Mouse (Mus musculus): ENCODE measurements around the gene AU040320.

The AU040320 gene

DNA sequence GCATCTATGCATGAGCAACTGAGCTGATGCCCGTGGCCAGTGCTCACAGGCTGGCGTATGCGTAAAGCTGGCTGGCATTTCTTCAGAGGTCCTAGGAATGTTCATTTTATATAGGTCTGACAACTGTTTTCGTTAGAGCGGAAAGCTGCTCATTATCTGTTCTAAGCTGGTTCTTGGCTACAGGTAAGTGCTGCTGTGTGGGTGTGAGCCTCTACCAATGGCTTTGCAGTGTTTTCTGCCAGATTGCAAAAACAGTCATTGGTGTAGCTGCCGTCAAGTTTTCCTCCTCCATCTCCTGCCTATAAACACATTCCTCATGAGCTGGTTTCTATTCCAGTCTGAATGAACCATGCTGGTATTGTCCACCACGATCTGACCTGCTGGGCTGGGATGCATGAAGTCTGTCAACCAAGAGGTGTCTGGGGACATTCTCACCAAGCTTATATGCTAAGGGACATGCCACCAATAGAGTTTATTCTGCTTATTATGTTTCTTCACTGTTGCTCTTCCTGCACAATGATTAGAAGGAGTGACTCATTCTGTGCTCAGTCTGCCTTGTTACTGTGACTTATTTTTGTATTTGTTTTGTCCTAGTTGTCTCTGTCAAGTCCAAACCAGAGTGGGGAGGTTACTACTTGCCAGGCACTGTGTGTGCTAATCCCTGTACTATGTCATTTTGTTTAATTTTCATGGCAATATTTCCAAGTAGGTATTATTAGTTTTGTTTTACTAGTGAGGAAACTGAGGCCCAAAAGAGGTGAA lies 39.2 kb downstream of the AU040320 start:
- no peak for DNase-seq

DNA sequence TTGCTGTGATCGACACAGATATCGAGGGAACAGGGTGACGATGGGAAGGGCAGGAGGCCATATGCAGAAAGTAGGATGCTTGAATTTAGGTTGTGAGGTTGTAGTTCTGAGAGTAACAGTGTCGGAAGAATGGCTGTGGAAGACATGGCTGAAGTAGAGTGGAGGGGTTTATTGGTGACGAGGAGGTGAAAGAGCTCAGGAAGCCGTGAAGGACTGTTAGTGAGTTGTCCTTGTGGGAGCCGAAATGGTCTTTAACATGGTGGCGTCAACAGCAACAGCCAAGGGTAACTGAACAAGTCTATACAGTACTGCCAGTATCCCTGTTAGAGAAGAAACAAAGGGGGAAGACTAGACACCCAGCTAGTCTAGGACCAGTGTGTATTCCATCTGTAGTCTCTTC lies 48.8 kb downstream of the AU040320 start:
- DNase-seq: no peak

DNA sequence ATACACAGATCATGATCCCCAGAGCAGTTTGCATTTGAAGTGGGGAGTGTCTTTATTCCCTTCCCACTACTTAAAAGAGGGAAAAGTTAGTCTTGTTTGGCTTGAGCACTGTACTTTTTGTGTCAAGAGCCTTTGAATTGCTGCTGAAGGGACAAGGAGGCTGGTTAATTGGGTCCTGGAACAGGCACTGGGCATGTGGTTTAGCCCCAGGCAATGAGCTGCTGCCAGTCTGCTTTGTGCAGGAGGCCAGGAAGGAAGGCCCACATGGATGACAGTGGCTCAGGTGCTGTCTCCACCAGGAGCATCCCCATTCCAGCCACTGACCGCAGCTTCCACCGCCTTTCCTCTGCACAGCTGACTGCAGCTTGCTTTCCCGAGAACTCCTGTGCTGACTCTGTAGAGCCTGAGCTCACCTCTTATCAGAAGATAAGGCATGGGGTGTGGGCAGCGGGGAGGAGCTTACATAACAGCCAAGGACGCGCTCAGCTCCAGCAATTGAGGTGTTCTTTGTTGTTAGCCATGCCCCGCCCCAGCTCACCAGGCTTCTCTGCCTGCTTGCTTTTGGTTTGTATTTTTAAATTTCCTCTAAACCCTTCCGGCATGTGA lies 50.0 kb downstream of the AU040320 start:
- DNase-seq: no peak

DNA sequence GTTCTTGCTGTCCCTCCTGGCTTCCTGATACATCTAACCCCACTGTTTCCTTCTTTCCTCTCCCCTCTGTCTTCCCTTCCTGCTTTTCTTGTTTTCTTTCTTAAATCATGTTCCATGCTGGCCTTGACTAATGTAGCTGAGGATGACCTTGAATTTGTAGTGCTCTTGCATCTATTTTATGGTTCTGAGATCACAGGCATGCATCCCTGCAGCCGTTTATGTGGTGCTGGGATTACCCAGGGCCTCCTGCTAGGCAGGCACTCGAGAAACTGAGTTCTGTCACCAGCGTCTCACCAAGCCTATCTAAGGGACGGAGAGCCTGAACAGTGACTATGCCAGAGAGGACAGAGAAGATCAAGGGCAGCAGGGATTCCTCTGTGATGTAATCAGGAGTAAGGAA lies 52.4 kb downstream of the AU040320 start:
- no peak for DNase-seq

DNA sequence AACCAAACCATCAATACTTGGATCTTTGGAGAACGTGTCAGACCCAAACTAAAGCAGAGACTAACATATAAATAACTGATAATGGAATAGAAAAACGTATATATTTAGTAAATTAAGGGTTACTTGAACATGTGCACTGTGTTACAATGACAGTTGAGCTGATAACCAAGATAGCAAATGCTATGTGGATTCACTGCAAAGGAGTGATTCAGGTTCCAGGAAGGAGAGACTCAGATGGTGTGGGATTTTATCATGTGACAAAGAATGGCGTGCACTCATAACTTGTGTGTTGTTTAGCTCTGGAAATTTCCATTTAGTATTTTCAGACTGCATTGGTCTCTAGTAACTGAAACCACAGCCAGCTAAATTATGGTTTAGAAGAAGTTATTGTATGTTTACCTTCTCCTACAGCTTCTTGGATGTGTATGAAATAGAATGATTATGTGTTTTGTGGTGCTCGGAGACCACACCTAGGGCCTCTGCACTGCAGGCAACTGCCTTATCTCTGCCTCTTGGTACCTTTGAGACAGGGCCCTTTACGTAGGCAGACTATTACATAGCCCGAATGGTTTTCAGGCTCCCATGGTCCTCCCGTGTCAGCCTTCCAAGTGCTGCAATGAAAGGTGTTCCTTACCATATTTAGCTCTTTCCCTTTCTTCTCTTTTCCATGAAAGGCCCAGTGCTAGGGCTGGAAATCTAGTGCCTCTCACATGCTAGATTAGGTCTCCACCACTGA lies 53.5 kb downstream of the AU040320 start:
- DNase-seq: no peak

DNA sequence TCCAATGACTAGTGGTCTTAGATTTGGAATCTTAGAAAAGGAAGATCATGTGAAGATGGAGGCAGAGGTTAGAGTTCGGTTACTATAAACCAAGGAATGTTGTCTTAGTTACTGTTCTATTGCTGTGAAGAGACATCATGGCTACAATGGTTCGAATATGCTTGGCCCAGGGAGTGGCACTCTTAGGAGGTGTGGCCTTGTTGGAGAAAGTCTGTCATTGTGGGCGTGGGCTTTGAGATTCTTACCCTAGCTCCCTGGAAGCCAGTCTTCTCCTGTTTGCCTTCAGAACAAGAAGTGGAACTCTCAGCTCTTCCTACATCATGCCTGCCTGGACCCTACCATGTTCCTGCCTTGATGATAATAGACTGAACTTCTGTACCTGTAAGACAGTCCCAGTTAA lies 57.2 kb downstream of the AU040320 start:
- DNase-seq: no peak

DNA sequence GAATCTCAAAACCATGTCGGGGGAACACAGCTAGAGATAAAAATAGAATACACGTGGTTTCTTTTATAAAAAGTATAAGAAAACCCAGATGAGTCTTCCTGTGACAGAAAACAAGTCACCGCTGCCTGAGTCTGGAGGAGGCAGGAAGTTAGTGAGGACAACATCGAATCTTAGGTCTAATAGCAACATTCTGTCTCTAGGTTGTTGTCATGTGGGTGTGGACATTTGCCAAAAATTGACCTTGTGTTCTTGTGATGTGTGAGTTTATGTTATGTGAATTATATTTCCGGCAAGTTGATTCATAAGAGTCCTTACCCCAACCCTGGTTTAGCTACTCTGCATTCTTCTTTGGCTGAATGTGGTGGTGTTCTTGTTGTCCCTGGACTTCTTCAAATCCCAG lies 59.9 kb downstream of the AU040320 start:
- peak; percentile 10 for DNase-seq

DNA sequence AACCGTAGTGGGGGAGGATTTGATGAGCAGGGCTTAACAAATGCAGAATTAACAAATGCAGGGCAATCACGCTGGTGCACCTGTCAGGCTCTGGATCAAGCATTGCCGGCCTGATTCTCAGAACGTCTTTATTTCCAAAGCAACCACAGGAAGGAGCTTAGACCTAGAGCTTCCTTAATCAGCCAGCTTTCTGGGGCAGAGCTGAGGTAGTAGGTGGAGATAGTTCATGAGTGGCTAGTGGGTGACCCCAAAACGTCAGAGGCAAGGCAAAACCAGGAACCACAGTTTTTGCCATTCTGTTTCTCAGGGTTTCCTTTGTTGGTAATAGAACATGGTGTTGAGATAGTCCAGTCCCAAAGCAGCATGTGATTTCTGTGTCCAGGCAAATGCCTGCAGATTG lies 61.5 kb downstream of the AU040320 start:
- no peak for DNase-seq

DNA sequence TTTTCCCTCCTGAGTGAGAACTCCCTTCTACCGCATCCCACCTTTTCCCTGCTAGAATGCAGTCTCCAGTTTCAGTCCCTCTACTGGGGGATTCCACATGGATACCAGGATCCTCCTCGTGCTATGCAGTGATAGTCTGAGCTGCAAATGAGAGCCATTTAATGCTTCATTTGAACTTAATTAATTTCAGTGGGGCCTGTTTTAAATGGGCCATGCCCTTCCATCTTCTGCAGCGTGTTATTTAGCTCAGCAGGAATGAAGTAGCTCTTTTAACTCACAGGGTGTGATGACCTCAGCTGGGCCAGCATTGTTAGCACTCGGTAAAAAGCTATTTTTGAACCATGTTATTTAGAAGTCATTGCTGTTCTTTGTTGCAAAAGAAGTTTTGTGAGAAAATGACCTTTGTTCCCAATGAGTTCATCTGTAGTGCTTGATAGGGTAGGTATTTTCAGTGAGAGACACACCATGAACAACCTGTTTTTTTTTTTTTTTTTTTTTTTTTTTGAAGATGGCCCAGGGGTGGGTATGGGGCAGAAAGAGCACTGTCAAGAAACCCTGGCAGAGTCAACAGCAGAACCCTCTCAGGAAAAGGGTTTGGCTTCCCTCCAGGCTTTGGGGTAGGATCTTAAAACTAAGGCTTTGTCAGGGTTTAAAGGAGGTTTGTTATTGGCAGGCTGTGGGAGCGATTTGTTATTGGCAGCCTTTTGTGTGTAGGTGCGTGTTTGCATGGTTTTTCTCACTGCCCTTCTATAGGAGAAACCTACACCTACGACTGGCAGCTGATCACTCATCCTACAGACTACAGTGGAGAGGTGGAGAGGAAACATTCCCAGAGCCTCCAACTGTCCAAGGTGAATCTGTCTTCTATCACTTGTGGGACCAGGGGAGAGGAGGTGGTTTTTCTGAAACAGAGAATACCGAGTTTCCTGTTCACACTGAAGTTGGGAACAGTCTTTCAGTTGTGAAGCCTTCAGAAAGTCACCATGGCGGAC lies 69.8 kb downstream of the AU040320 start:
- DNase-seq: no peak

DNA sequence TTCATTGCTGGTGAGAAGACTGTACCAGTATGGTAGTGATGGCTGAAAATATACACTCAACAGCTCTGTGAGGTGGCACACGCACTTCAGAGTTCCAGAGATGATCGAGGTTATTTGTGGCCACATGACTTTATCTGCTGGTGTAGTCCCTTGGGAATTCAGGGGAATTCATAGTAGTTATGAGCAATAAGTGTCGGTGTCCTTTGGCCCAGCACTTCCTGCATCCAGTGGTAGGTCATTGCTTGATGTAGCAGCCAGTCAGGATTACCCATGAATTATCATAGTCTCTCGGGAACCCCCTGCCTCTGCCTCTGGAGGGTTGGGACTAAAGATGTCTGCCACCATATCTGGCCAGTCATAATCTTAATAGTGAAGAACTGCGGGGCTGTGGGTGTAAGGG lies 70.6 kb downstream of the AU040320 start:
- DNase-seq: no peak

DNA sequence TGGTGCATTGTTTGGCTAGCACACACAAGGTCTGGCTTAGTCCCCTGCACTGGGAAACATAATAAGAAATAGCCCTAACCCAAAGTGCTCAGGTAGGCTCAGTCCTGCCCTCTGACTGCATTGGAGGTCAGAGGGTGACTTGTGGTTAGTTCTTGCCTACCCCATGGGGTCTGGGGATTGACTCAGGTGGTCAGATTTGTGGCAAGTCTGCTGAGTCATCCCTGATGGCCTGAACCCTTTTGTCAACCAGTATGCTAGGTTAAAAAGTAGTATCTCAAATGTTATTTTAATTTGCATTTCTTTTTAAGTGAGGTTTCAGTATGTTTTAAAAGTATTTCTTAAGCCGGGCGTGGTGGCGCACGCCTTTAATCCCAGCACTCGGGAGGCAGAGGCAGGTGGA lies 77.8 kb downstream of the AU040320 start:
- no peak for DNase-seq

DNA sequence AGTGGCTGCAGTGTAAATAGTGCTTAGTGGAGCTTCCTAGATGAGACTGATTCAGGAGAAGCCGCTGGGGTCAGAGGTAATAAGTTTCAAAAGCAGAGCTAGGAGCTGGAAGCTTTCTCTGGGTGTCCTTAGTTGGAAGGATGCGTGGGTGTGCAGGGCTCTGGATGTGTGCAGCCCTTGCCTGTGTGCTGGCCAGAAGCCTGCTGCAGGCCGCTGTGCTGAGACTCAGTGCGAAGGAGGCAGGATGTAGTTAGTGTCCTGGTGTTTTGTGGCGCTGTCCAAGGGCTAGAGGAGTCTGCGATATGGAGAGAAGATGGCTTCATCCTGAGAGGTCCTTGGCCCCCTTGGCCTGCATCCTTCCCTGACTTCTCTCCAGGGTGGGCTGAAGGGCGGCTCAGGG lies 85.5 kb downstream of the AU040320 start:
- DNase-seq: no peak

DNA sequence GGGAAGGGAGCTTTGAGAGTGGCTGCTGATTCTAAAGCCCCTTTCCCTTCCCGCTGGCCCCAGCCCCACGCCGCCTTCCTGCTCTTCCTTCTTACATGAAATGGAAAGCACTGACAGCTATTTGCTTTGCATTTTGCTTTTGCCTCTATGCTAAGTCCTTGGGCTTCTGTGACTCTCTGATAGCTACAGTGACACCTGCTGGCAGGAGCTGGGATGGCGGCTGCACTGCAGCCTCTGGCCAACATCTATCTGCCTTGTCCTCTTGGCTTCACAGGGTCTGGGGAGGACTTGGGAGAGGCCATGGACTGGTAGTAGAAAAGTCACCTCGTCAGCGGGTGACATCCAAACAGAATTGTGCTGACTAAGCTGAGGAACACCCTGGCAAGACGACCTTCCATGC lies 86.5 kb downstream of the AU040320 start:
- DNase-seq: peak; percentile 80

DNA sequence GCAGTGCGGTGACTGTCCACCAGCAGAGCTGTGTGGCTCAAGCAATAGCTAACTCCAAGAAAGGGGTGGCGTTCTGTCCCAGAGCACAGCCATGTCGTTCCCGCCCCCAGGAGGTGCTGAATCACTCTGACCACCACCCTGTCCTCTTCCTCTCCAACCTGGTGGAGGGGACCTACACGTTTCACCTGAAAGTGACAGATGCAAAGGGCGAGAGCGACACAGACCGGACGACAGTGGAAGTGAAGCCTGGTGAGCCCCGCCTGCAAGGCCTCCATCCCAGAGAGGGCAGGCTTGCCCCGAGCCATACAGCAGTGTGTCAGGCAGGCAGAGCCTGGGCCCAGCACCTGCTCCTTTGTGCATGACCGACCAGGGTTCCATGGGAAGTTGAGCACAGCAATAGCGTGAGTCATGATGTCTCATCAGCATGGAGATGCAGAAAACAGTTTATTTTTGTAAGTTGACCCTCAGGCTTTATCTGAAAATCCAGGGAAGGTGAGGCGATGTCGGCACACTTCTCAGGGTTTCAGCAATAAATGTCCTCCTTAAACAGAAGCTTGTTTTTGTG lies 87.7 kb downstream of the AU040320 start:
- no peak for DNase-seq

DNA sequence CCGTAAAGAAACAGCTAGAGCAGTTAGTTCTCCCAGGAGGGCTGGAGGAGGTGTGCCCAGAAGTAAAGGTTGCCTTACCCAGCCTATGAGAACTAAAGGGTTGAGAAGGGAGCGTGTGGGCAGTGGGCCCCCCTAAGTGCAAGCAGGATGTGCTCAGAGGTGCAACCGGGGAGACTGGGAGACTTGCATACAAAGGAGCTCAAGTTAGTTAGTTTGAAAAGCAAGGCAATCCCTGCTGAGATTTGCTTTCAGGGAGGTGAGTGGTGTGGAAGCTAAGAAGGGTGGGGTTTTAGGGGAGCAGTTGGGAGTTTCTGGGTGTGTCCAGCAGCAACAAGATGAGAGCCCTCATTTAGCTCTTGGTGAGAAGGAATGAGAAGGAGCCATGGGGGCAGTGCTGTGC lies 89.6 kb downstream of the AU040320 start:
- no peak for DNase-seq

DNA sequence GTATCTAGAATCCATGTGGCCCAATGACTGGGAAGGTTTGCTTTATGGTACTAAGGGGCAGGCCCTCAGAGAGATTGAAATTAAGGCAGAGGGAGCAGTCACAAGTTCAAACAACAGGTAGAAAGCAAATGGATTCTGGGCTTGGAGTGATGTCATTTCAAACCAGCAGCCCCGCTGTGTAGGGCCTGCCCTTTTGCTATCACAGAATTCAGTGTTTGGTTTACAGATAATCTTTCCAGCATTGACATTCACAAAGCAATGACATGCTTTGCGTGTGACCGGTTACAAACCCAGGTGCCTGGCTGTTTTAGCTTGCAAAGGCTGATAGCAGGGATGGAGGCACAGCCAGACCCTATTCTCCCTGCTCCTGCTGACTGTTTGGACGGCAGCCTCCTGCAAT lies 92.3 kb downstream of the AU040320 start:
- DNase-seq: no peak

DNA sequence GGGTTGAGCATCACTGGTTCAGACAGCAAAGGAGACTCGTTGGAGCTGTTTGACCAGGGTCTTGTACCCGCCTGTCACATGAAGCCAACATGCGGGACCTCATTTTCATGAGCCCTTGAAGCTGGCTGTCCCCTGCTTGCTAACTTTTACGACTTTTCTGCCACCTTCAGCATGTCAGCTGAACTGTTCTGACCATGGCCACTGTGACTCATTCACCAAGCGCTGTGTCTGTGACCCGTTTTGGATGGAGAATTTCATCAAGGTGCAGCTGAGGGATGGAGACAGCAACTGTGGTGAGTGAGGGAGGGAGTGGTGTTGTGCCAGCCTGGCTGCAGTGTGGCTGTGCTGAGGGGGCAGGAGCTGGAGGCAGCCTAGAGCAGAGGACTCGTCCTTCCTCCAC lies 93.6 kb downstream of the AU040320 start:
- DNase-seq: no peak

DNA sequence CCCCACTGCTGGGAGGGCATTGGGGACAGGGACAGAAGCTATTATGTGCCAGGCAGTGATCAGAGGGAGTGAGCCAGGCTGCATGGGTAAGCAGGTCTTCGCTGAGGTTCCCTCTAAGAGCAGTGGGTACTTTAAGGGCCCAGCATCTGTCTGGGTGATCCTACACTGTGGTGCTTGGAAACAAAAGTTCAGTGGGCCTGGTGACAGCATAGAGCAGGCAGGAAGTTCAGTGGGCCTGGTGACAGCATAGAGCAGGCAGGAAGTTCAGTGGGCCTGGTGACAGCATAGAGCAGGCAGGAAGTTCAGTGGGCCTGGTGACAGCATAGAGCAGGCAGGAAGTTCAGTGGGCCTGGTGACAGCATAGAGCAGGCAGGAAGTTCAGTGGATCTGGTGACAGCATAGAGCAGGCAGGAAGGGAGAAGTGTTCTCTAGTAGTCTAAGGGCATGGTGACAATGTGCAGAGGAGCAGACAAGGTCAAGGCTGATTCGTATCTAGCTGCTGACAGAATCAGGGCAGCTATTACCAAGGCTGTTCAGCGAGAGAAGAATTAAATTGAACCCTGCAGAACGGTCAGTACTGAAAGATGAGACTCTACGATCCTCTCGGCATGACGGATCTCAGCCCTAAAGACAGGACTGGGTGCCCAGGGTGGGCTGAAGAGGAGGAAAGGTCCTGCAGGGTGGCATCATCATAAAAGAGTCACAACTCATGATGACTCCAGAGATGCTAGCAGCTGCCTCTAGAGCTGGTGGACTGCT lies 96.9 kb downstream of the AU040320 start:
- DNase-seq: peak; percentile 36

DNA sequence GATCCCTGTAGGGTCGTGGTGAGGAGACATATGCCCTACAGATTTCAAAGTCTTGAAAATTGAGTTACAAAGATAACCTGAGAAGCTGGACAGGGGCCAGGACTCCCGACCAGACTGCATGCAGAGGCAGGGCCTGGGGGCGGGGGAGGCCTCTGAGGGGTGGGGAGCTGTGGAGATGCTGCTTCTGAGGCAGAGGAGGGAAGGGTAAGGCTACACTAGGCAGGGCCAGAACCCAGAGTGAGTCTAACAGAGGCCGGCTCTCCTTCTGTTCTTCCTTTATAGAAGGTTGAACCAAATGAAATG lies 97.4 kb downstream of the AU040320 start:
- DNase-seq: no peak

DNA sequence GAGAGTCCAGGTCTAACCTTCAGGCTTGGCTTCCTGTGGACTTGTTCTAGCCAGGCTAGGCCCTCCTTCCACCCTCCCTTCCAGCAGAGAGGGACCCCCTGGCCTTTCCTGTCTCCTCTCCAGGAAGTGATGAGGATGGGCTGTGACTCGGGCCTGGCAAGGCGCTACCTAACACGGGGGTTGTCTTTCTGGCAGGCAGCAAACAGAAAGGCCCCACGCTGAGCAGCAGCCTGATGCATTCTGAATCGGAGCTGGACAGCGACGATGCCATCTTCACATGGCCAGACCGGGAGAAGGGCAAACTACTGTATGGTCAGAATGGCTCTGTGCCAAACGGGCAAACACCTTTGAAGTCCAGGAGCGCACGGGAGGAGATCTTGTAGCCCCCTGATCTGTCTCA lies 99.6 kb downstream of the AU040320 start:
- DNase-seq: no peak

DNA sequence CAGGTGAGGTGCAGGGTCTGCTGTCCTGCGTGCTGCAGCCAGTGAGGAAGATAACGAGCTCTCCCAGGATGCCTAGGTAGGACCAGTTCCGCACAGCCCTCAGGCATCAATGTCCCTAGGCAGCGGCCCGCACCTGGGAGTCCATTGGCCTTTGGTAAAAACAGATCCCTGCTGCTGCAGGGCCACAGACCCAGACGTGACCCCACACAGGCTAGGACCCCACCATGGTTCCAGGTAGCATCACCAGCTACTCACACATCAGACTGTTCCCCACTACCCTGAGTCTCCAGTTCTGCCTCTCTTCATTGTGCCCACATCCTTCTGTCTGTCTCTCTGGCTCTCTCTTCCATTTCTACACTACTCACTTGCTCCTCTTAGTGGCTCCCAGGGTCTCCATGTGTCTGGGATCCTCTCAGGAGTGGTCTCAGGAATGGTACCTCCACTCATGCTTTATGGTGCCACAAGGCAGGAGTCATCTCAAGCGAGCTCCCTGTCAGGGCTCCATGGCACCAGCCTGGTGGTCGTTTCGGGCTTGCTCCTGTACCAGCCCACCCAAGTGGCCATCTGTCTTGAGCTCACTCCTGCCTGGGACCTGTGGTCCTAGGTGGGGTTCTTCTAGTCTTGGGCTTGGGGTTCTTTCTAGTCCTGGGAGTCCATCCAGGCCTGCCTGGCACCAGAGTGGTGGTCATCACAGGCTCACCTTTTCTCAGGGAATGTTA lies 107.1 kb downstream of the AU040320 start:
- DNase-seq: no peak
